Mouse (Mus musculus): ENCODE results near the gene Gm3646. TPM values are rescaled to one million over a fixed set of nuclear protein-coding genes. Genes with fewer than 3 reads are reported as not detected.

Gene Gm3646
- polyA plus RNA-seq, 1 experiment from 2014 or later = not detected

GRCm38 (mm10) chr1:39773551-39773950 is 31.6 kb downstream of the Gm3646 start:
- Histone ChIP-seq H3K9ac (ENCODE audit: low read depth, low read length) (no peak overlapping the region), H3K27me3 (replicated peaks; ENCODE audit: control insufficient read depth, insufficient read depth, low read length) (no peaks in the 10 kb centered on the region), H3K9me3 (ENCODE audit: control insufficient read depth, low read length) (no peaks in the 10 kb centered on the region), H3K4me2 (no peak overlapping the region), H3K36me3 (ENCODE audit: control insufficient read depth, insufficient read depth, low read length) (no peaks in the 10 kb centered on the region), H3K27ac (ENCODE audit: low read depth, low read length) (no peak overlapping the region), H3K4me1 (replicated peaks; ENCODE audit: control insufficient read depth, insufficient read depth, low read length) (peaks cover 6% of the 10 kb centered on the region), H3K4me3 (ENCODE audit: low read depth, low read length) (no peak overlapping the region)
- no peak for ATAC-seq (replicated peaks; ENCODE audit: low FRiP score)
- no peak for DNase-seq (ENCODE audit: low spot score)
- 71% methylated on average over 5 of the region's 5 CpGs for WGBS

- 44% methylated on average over 3 of the region's 3 CpGs for WGBS
- Histone ChIP-seq H3K4me3 (ENCODE audit: low read depth, low read length) (no peak overlapping the region), H3K27me3 (replicated peaks; ENCODE audit: control insufficient read depth, insufficient read depth, low read length) (no peaks in the 10 kb centered on the region), H3K4me2 (no peak overlapping the region), H3K9me3 (ENCODE audit: control insufficient read depth, low read length) (no peaks in the 10 kb centered on the region), H3K9ac (ENCODE audit: low read depth, low read length) (no peak overlapping the region), H3K4me1 (replicated peaks; ENCODE audit: control insufficient read depth, insufficient read depth, low read length) (peaks cover 6% of the 10 kb centered on the region), H3K36me3 (ENCODE audit: control insufficient read depth, insufficient read depth, low read length) (no peaks in the 10 kb centered on the region), H3K27ac (ENCODE audit: low read depth, low read length) (0 out of 2 replicates have a peak overlapping the region, but pooled peaks have one; percentile 33)
- DNase-seq (ENCODE audit: low spot score) = no peak
- peak; percentile 71 for ATAC-seq (replicated peaks; ENCODE audit: low FRiP score)
These were observed 32.6 kb downstream of the Gm3646 start for GRCm38 (mm10) chr1:39772401-39773095.

- Histone ChIP-seq H3K9ac (ENCODE audit: low read depth, low read length) (no peak overlapping the region), H3K4me2 (no peak overlapping the region), H3K36me3 (ENCODE audit: control insufficient read depth, insufficient read depth, low read length) (no peaks in the 10 kb centered on the region), H3K4me3 (ENCODE audit: low read depth, low read length) (no peak overlapping the region), H3K9me3 (ENCODE audit: control insufficient read depth, low read length) (no peaks in the 10 kb centered on the region), H3K4me1 (replicated peaks; ENCODE audit: control insufficient read depth, insufficient read depth, low read length) (peaks cover 6% of the 10 kb centered on the region), H3K27ac (ENCODE audit: low read depth, low read length) (no peak overlapping the region), H3K27me3 (replicated peaks; ENCODE audit: control insufficient read depth, insufficient read depth, low read length) (no peaks in the 10 kb centered on the region)
- no peak for DNase-seq (ENCODE audit: low spot score)
- WGBS = 72% methylated on average over 5 of the region's 5 CpGs
- ATAC-seq (replicated peaks; ENCODE audit: low FRiP score) = no peak
These were observed 34.7 kb downstream of the Gm3646 start for GRCm38 (mm10) chr1:39770436-39770835.

- 75% methylated on average over 3 of the region's 3 CpGs for WGBS
- no peaks in the 10 kb centered on the region for H3K36me3 ChIP-seq (ENCODE audit: control insufficient read depth, insufficient read depth, low read length)
- H3K27me3 ChIP-seq (replicated peaks; ENCODE audit: control insufficient read depth, insufficient read depth, low read length) = no peaks in the 10 kb centered on the region
- H3K27ac ChIP-seq (ENCODE audit: low read depth, low read length) = no peak overlapping the region
- peaks cover 6% of the 10 kb centered on the region for H3K4me1 ChIP-seq (replicated peaks; ENCODE audit: control insufficient read depth, insufficient read depth, low read length)
- H3K9me3 ChIP-seq (ENCODE audit: control insufficient read depth, low read length) = no peaks in the 10 kb centered on the region
- no peak overlapping the region for H3K9ac ChIP-seq (ENCODE audit: low read depth, low read length)
- no peak overlapping the region for H3K4me2 ChIP-seq
- ATAC-seq (replicated peaks; ENCODE audit: low FRiP score) (no peak), DNase-seq (ENCODE audit: low spot score) (no peak)
- H3K4me3 ChIP-seq (ENCODE audit: low read depth, low read length) = no peak overlapping the region
These were observed 37.1 kb downstream of the Gm3646 start for GRCm38 (mm10) chr1:39768017-39768416.

- Histone ChIP-seq H3K4me1 (replicated peaks; ENCODE audit: control insufficient read depth, insufficient read depth, low read length) (no peaks in the 10 kb centered on the region), H3K4me2 (no peak overlapping the region), H3K36me3 (ENCODE audit: control insufficient read depth, insufficient read depth, low read length) (no peaks in the 10 kb centered on the region), H3K9me3 (ENCODE audit: control insufficient read depth, low read length) (no peaks in the 10 kb centered on the region), H3K9ac (ENCODE audit: low read depth, low read length) (no peak overlapping the region), H3K27me3 (replicated peaks; ENCODE audit: control insufficient read depth, insufficient read depth, low read length) (no peaks in the 10 kb centered on the region), H3K27ac (ENCODE audit: low read depth, low read length) (no peak overlapping the region), H3K4me3 (ENCODE audit: low read depth, low read length) (no peak overlapping the region)
- DNase-seq (ENCODE audit: low spot score) = no peak
- 77% methylated on average over 7 of the region's 7 CpGs for WGBS
- ATAC-seq (replicated peaks; ENCODE audit: low FRiP score) = no peak
These were observed 39.2 kb downstream of the Gm3646 start for GRCm38 (mm10) chr1:39765854-39766493.

GRCm38 (mm10) chr1:39762025-39762370 is 43.1 kb downstream of the Gm3646 start:
- no peaks in the 10 kb centered on the region for H3K9me3 ChIP-seq (ENCODE audit: control insufficient read depth, low read length)
- no peak overlapping the region for H3K9ac ChIP-seq (ENCODE audit: low read depth, low read length)
- H3K27me3 ChIP-seq (replicated peaks; ENCODE audit: control insufficient read depth, insufficient read depth, low read length) = no peaks in the 10 kb centered on the region
- WGBS = 7% methylated on average over 10 of the region's 10 CpGs
- H3K4me2 ChIP-seq = peak overlapping the region; percentile 54
- no peaks in the 10 kb centered on the region for H3K36me3 ChIP-seq (ENCODE audit: control insufficient read depth, insufficient read depth, low read length)
- peak overlapping the region; percentile 1; the same call in 1 of the 2 replicates for H3K4me3 ChIP-seq (ENCODE audit: low read depth, low read length)
- no peak for DNase-seq (ENCODE audit: low spot score)
- peaks cover 2% of the 10 kb centered on the region; the same call in 1 of the 2 replicates for H3K4me1 ChIP-seq (replicated peaks; ENCODE audit: control insufficient read depth, insufficient read depth, low read length)
- H3K27ac ChIP-seq (ENCODE audit: low read depth, low read length) = no peak overlapping the region
- ATAC-seq (replicated peaks; ENCODE audit: low FRiP score) = 0 out of 2 replicates have a peak, but pooled peaks have one; percentile 49

GRCm38 (mm10) chr1:39761211-39762024 is 43.7 kb downstream of the Gm3646 start:
- H3K4me2 ChIP-seq = peak overlapping the region; percentile 54
- no peak overlapping the region for H3K9ac ChIP-seq (ENCODE audit: low read depth, low read length)
- ATAC-seq (replicated peaks; ENCODE audit: low FRiP score) (peak; percentile 27), DNase-seq (ENCODE audit: low spot score) (peak; percentile 65)
- H3K27ac ChIP-seq (ENCODE audit: low read depth, low read length) = peak overlapping the region; percentile 9; the same call in 1 of the 2 replicates
- H3K4me1 ChIP-seq (replicated peaks; ENCODE audit: control insufficient read depth, insufficient read depth, low read length) = peaks cover 2% of the 10 kb centered on the region; the same call in 1 of the 2 replicates
- no peaks in the 10 kb centered on the region for H3K9me3 ChIP-seq (ENCODE audit: control insufficient read depth, low read length)
- WGBS = 8% methylated on average over 22 of the region's 22 CpGs
- H3K4me3 ChIP-seq (ENCODE audit: low read depth, low read length) = peak overlapping the region; percentile 1; the same call in 1 of the 2 replicates
- H3K36me3 ChIP-seq (ENCODE audit: control insufficient read depth, insufficient read depth, low read length) = no peaks in the 10 kb centered on the region
- H3K27me3 ChIP-seq (replicated peaks; ENCODE audit: control insufficient read depth, insufficient read depth, low read length) = no peaks in the 10 kb centered on the region

GRCm38 (mm10) chr1:39760181-39760715 is 44.9 kb downstream of the Gm3646 start:
- no peak overlapping the region for H3K4me3 ChIP-seq (ENCODE audit: low read depth, low read length)
- ATAC-seq (replicated peaks; ENCODE audit: low FRiP score) (no peak), DNase-seq (ENCODE audit: low spot score) (no peak)
- no peak overlapping the region for H3K27ac ChIP-seq (ENCODE audit: low read depth, low read length)
- H3K4me1 ChIP-seq (replicated peaks; ENCODE audit: control insufficient read depth, insufficient read depth, low read length) = peaks cover 2% of the 10 kb centered on the region; the same call in 1 of the 2 replicates
- no peak overlapping the region for H3K9ac ChIP-seq (ENCODE audit: low read depth, low read length)
- H3K36me3 ChIP-seq (ENCODE audit: control insufficient read depth, insufficient read depth, low read length) = no peaks in the 10 kb centered on the region
- WGBS = 76% methylated on average over 6 of the region's 6 CpGs
- no peak overlapping the region for H3K4me2 ChIP-seq
- H3K27me3 ChIP-seq (replicated peaks; ENCODE audit: control insufficient read depth, insufficient read depth, low read length) = no peaks in the 10 kb centered on the region
- no peaks in the 10 kb centered on the region for H3K9me3 ChIP-seq (ENCODE audit: control insufficient read depth, low read length)

Measured in liver, embryonic 11.5 days (tissue).